Mouse (Mus musculus) liver, embryonic 14.5 days (tissue): ENCODE data around the gene Gle1. TPM values are rescaled to one million over a fixed set of nuclear protein-coding genes. Genes with fewer than 3 reads are reported as not detected.

Source experiments
- ATAC-seq: fragments of 200-750 bp; cut with Nextera tagmentation; 2 replicates; pipeline ENCODE4 v1.8.0; 2017; ENCODE audit warnings: moderate number of reproducible peaks, mild to moderate bottlenecking, moderate library complexity; ENCODE audit not compliant: insufficient read depth
- DNase-seq, 3 experiments: peaks; one replicate each; pipeline ENCODE4 v3.0.0-alpha.2; 2012 to 2013; ENCODE audit warnings: low read depth in 3 of 3, low spot score in 3 of 3
- H3K27ac ChIP-seq: fragments of 300-500 bp; sonication (generic); 2 replicates; pipeline ENCODE4 v1.5.1; 2014; ENCODE audit warnings: moderate library complexity, mild to moderate bottlenecking, control low read depth, inconsistent platforms
- H3K27me3 ChIP-seq: fragments of 300-500 bp; sonication (generic); 2 replicates; pipeline ENCODE4 v1.6.1; 2014; ENCODE audit warnings: mild to moderate bottlenecking, low read length, moderate library complexity; ENCODE audit not compliant: control insufficient read depth, insufficient read depth
- H3K36me3 ChIP-seq: fragments of 300-500 bp; sonication (generic); replicated peaks from 2 replicates; pipeline ENCODE4 v1.6.1; 2014; ENCODE audit warnings: low read depth; ENCODE audit not compliant: control insufficient read depth, insufficient read depth
- H3K4me1 ChIP-seq, 2 experiments: fragments of 200-500 bp in 1 of 2; fragments of 300-500 bp in 1 of 2; sonication (generic) in 1 of 2; replicated peaks; 2 replicates each; pipeline ENCODE4 v1.6.1; 2012 to 2014; ENCODE audit warnings: antibody characterized with exemption in 1 of 2, inconsistent platforms in 1 of 2, low read length in 1 of 2; ENCODE audit not compliant: control insufficient read depth in 2 of 2, insufficient read depth in 2 of 2
- H3K4me2 ChIP-seq: fragments of 300-500 bp; sonication (generic); 2 replicates; pipeline ENCODE4 v1.6.1; 2014; ENCODE audit warnings: low read depth, mild to moderate bottlenecking, control low read depth, moderate library complexity
- H3K4me3 ChIP-seq, 2 experiments: fragments of 200-500 bp in 1 of 2; fragments of 300-500 bp in 1 of 2; sonication (generic) in 1 of 2; 2 replicates each; pipeline ENCODE4 v1.5.1; 2012 to 2014; ENCODE audit warnings: low read depth in 2 of 2, low read length in 2 of 2, mild to moderate bottlenecking in 2 of 2, control low read depth in 1 of 2, inconsistent platforms in 1 of 2, moderate library complexity in 1 of 2; ENCODE audit not compliant: insufficient read depth in 1 of 2
- H3K9ac ChIP-seq: fragments of 300-500 bp; sonication (generic); replicated peaks from 2 replicates; pipeline ENCODE4 v1.6.1; 2014; ENCODE audit warnings: mild to moderate bottlenecking, control low read depth, moderate library complexity
- H3K9me3 ChIP-seq: fragments of 300-500 bp; sonication (generic); 2 replicates; pipeline ENCODE4 v1.6.1; 2016; ENCODE audit warnings: low read length, mixed read lengths; ENCODE audit not compliant: control insufficient read depth
- CTCF ChIP-seq: IDR thresholded peaks from 2 replicates; pipeline ENCODE4 v1.5.1; 2016; ENCODE audit warnings: antibody characterized with exemption, low read depth, control low read depth
- EP300 ChIP-seq: IDR thresholded peaks from 2 replicates; pipeline ENCODE4 v1.6.1; 2016; ENCODE audit warnings: antibody characterized with exemption, low read depth
- WGBS: fragments of 180-500 bp; shearing (Covaris S2); extraction: QIAGEN DNeasy Blood & Tissue Kit; methylation state at CpG from one replicate; pipeline ENCODE4 v1.1.7; 2014; ENCODE audit not compliant: insufficient replicate concordance; 5-methylcytosine and 5-hydroxymethylcytosine counted together
- polyA plus RNA-seq, 2 experiments: library from polyadenylated mRNA; depleted of rRNA in 1 of 2; stranded (reverse) in 1 of 2; unstranded in 1 of 2; fragments of >200 nt; fragmentation: Nextera tagmentation in 1 of 2; extraction: Ambion mirVana in 1 of 2; gene quantifications; 2 replicates each; pipeline versions ENCODE4 v1.2.1 to v1.2.3; 2012 to 2014

Gle1 gene
- polyA plus RNA-seq, 2 experiments = 13.5 to 17.6 TPM

GRCm38 (mm10) chr2:29961246-29961645 is 26.0 kb downstream of the Gle1 start:
- 89% methylated on average over 7 of the region's 7 CpGs for whole genome bisulfite sequencing
- Histone ChIP-seq H3K27me3 (peaks cover 27% of the 10 kb centered on the region), H3K4me1 (peaks cover 0 to 6% of the 10 kb centered on the region in 2 experiments; a peak in 2 of 4 replicates), H3K27ac (no peak overlapping the region), H3K9me3 (no peaks in the 10 kb centered on the region), H3K9ac (no peak overlapping the region), H3K4me2 (no peak overlapping the region), H3K4me3 (no peak overlapping the region), H3K36me3 (no peaks in the 10 kb centered on the region; the same call in 1 of the 2 replicates)
- TF ChIP-seq EP300 = no peak
- no peak for TF ChIP-seq CTCF
- ATAC-seq (no peak), DNase-seq (no peak)

GRCm38 (mm10) chr2:29964354-29965249 is 29.4 kb downstream of the Gle1 start:
- Histone ChIP-seq H3K36me3 (no peaks in the 10 kb centered on the region), H3K4me3 (peak overlapping the region; percentile 56 to 57), H3K9me3 (no peaks in the 10 kb centered on the region), H3K9ac (no peak overlapping the region), H3K4me1 (peaks cover 0 to 9% of the 10 kb centered on the region in 2 experiments; a peak in 2 of 4 replicates), H3K27me3 (peaks cover 45% of the 10 kb centered on the region), H3K27ac (no peak overlapping the region), H3K4me2 (peak overlapping the region; percentile 65)
- ATAC-seq (no peak), DNase-seq (no peak)
- TF ChIP-seq CTCF = no peak
- no peak for TF ChIP-seq EP300
- 18% methylated on average over 10 of the region's 10 CpGs for WGBS

GRCm38 (mm10) chr2:29965250-29965843 is 30.1 kb downstream of the Gle1 start, which contains the start of gene Sptan1:
Gene Sptan1, plus strand, starts transcription at chr2:29965560.
- DNase-seq (peak; percentile 43 to 56 (median 48)), ATAC-seq (peak; percentile 90)
- H3K9me3 ChIP-seq = no peaks in the 10 kb centered on the region
- H3K4me1 ChIP-seq = peaks cover 0 to 9% of the 10 kb centered on the region in 2 experiments; a peak in 2 of 4 replicates
- H3K4me2 ChIP-seq = peak within 1 kb of the TSS; percentile 65
- peaks cover 50% of the 10 kb centered on the region for H3K27me3 ChIP-seq
- peak within 1 kb of the TSS; percentile 57 to 62 for H3K4me3 ChIP-seq
- no peaks in the 10 kb centered on the region for H3K36me3 ChIP-seq
- no peak within 1 kb of the TSS for H3K27ac ChIP-seq
- WGBS = under 1% methylated on average over 82 of the region's 82 CpGs
- H3K9ac ChIP-seq = peak within 1 kb of the TSS; percentile 39
- TF ChIP-seq EP300 (no peak), CTCF (no peak)

GRCm38 (mm10) chr2:29965906-29966305 is 30.7 kb downstream of the Gle1 start:
- no peak for DNase-seq
- Histone ChIP-seq H3K36me3 (no peaks in the 10 kb centered on the region), H3K9ac (peak overlapping the region; percentile 39), H3K4me1 (peaks cover 0 to 11% of the 10 kb centered on the region in 2 experiments; a peak in 2 of 4 replicates), H3K4me3 (peak overlapping the region; percentile 57 to 62), H3K27me3 (peaks cover 50% of the 10 kb centered on the region), H3K4me2 (peak overlapping the region; percentile 65), H3K9me3 (no peaks in the 10 kb centered on the region), H3K27ac (no peak overlapping the region)
- 2% methylated on average over 32 of the region's 41 CpGs for WGBS
- no peak for ATAC-seq
- TF ChIP-seq CTCF (no peak), EP300 (no peak)

- DNase-seq (no peak), ATAC-seq (no peak)
- 69% methylated on average over 2 of the region's 2 CpGs for WGBS
- Histone ChIP-seq H3K4me1 (peaks cover 0 to 13% of the 10 kb centered on the region in 2 experiments; a peak in 2 of 4 replicates), H3K36me3 (no peaks in the 10 kb centered on the region), H3K27ac (no peak overlapping the region), H3K9ac (no peak overlapping the region), H3K9me3 (no peaks in the 10 kb centered on the region), H3K4me2 (peak overlapping the region; percentile 65), H3K27me3 (peaks cover 50% of the 10 kb centered on the region), H3K4me3 (no peak overlapping the region; a peak in 1 of 4 replicates)
- TF ChIP-seq CTCF = no peak
- no peak for TF ChIP-seq EP300
These were observed 31.6 kb downstream of the Gle1 start for GRCm38 (mm10) chr2:29966826-29967225.
